Mouse (Mus musculus): ENCODE results near the gene Jmjd1c.

The Jmjd1c gene

GRCm38 (mm10) chr10:67134322-67134721 lies 38.4 kb downstream of the Jmjd1c start:
- DNase-seq: no peak

GRCm38 (mm10) chr10:67137437-67137836 lies 41.5 kb downstream of the Jmjd1c start:
- DNase-seq: no peak

GRCm38 (mm10) chr10:67143661-67144060 lies 47.7 kb downstream of the Jmjd1c start:
- DNase-seq: no peak

- DNase-seq: no peak
Observed at GRCm38 (mm10) chr10:67144269-67144668, 48.3 kb downstream of the Jmjd1c start.

- DNase-seq: no peak
Observed at GRCm38 (mm10) chr10:67145623-67146022, 49.7 kb downstream of the Jmjd1c start.

- no peak for DNase-seq
Observed at GRCm38 (mm10) chr10:67151766-67152165, 55.8 kb downstream of the Jmjd1c start.

- peak in 1 of 2 experiments; percentile 23 for DNase-seq
Observed at GRCm38 (mm10) chr10:67154647-67155046, 58.7 kb downstream of the Jmjd1c start.

- DNase-seq: no peak
Observed at GRCm38 (mm10) chr10:67174049-67174448, 78.1 kb downstream of the Jmjd1c start.

GRCm38 (mm10) chr10:67176031-67176430 lies 80.1 kb downstream of the Jmjd1c start:
- no peak for DNase-seq

- DNase-seq: no peak
Observed at GRCm38 (mm10) chr10:67176932-67177331, 81.0 kb downstream of the Jmjd1c start.

- no peak for DNase-seq
Observed at GRCm38 (mm10) chr10:67177410-67177809, 81.5 kb downstream of the Jmjd1c start.

GRCm38 (mm10) chr10:67180021-67180420 lies 84.1 kb downstream of the Jmjd1c start:
- DNase-seq: no peak

- no peak for DNase-seq
Observed at GRCm38 (mm10) chr10:67180799-67181198, 84.9 kb downstream of the Jmjd1c start.

- no peak for DNase-seq
Observed at GRCm38 (mm10) chr10:67182651-67183050, 86.7 kb downstream of the Jmjd1c start.

GRCm38 (mm10) chr10:67183086-67183485 lies 87.2 kb downstream of the Jmjd1c start:
- DNase-seq: no peak

GRCm38 (mm10) chr10:67184441-67185070 lies 88.6 kb downstream of the Jmjd1c start:
- no peak for DNase-seq

GRCm38 (mm10) chr10:67185491-67186081 lies 89.7 kb downstream of the Jmjd1c start:
- DNase-seq: peak; percentile 78 to 86

- DNase-seq: no peak
Observed at GRCm38 (mm10) chr10:67186489-67186888, 90.6 kb downstream of the Jmjd1c start.

GRCm38 (mm10) chr10:67187001-67187453 lies 91.1 kb downstream of the Jmjd1c start:
- no peak for DNase-seq

GRCm38 (mm10) chr10:67187952-67188351 lies 92.0 kb downstream of the Jmjd1c start:
- DNase-seq: no peak

- no peak for DNase-seq
Observed at GRCm38 (mm10) chr10:67189057-67189456, 93.1 kb downstream of the Jmjd1c start.

- DNase-seq: peak; percentile 70 to 76
Observed at GRCm38 (mm10) chr10:67190261-67190660, 94.3 kb downstream of the Jmjd1c start.

GRCm38 (mm10) chr10:67192366-67192765 lies 96.4 kb downstream of the Jmjd1c start:
- DNase-seq: no peak

GRCm38 (mm10) chr10:67193003-67193652 lies 97.2 kb downstream of the Jmjd1c start:
- no peak for DNase-seq

Data from cerebellum, adult 18-20 months (tissue).